Mouse (Mus musculus): ENCODE measurements at regions not wholly inside any gene's neighbourhood (a gene's known extent, or its start where the extent isn't known, plus 50 kb on each side); places are given as distances from the start of the nearest gene placed in this dataset.

- ATAC-seq (ENCODE audit: insufficient number of reproducible peaks, insufficient read depth, low FRiP score, low TSS enrichment) = no peak
- 63% methylated on average over 11 of the region's 11 CpGs for WGBS
Measured at GRCm38 (mm10) chr8:26501814-26502572, 382.7 kb downstream of the Gm45692 start.

GRCm38 (mm10) chr8:26502772-26503171 lies 383.4 kb downstream of the Gm45692 start:
- 34% methylated on average over 4 of the region's 4 CpGs for WGBS
- peaks cover 13% of the 10 kb centered on the region; the same call in 1 of the 2 replicates for H3K4me1 ChIP-seq
- H3K27me3 ChIP-seq = no peaks in the 10 kb centered on the region
- no peak overlapping the region for H3K4me3 ChIP-seq
- no peaks in the 10 kb centered on the region for H3K9me3 ChIP-seq
- no peak for ATAC-seq (ENCODE audit: insufficient number of reproducible peaks, insufficient read depth, low FRiP score, low TSS enrichment)
- H3K36me3 ChIP-seq = no peaks in the 10 kb centered on the region
- H3K9ac ChIP-seq = no peak overlapping the region
- H3K4me2 ChIP-seq (replicated peaks) = no peak overlapping the region
- H3K27ac ChIP-seq = no peak overlapping the region

More at GRCm38 (mm10) chr8:26501814-26502572, 382.7 kb downstream of the Gm45692 start:
- no peak overlapping the region for H3K4me3 ChIP-seq
- no peak overlapping the region for H3K9ac ChIP-seq
- H3K27ac ChIP-seq = no peak overlapping the region
- H3K9me3 ChIP-seq = no peaks in the 10 kb centered on the region
- no peak overlapping the region for H3K4me2 ChIP-seq (replicated peaks)
- H3K4me1 ChIP-seq = peaks cover 13% of the 10 kb centered on the region; the same call in 1 of the 2 replicates
- no peaks in the 10 kb centered on the region for H3K36me3 ChIP-seq
- no peaks in the 10 kb centered on the region for H3K27me3 ChIP-seq

- H3K4me3 ChIP-seq = no peak overlapping the region
- H3K9ac ChIP-seq = no peak overlapping the region
- 67% methylated on average over 4 of the region's 4 CpGs for WGBS
- no peak overlapping the region for H3K27ac ChIP-seq
- no peaks in the 10 kb centered on the region for H3K9me3 ChIP-seq
- H3K27me3 ChIP-seq = no peaks in the 10 kb centered on the region
- peaks cover 13% of the 10 kb centered on the region; the same call in 1 of the 2 replicates for H3K4me1 ChIP-seq
- no peaks in the 10 kb centered on the region for H3K36me3 ChIP-seq
- no peak for ATAC-seq (ENCODE audit: insufficient number of reproducible peaks, insufficient read depth, low FRiP score, low TSS enrichment)
- no peak overlapping the region for H3K4me2 ChIP-seq (replicated peaks)
Measured at GRCm38 (mm10) chr8:26503918-26504317, 384.6 kb downstream of the Gm45692 start.

- Histone ChIP-seq H3K27ac (no peak overlapping the region), H3K4me1 (peaks cover 13% of the 10 kb centered on the region; the same call in 1 of the 2 replicates), H3K9me3 (no peaks in the 10 kb centered on the region), H3K27me3 (no peaks in the 10 kb centered on the region), H3K36me3 (no peaks in the 10 kb centered on the region), H3K4me3 (no peak overlapping the region), H3K9ac (no peak overlapping the region), H3K4me2 (replicated peaks) (no peak overlapping the region)
- WGBS = 75% methylated on average over 16 of the region's 16 CpGs
- no peak for ATAC-seq (ENCODE audit: insufficient number of reproducible peaks, insufficient read depth, low FRiP score, low TSS enrichment)
Measured at GRCm38 (mm10) chr8:26504319-26505035, 385.1 kb downstream of the Gm45692 start.

- no peak overlapping the region for H3K9ac ChIP-seq
- no peaks in the 10 kb centered on the region for H3K9me3 ChIP-seq
- no peak overlapping the region for H3K27ac ChIP-seq
- peaks cover 8% of the 10 kb centered on the region; the same call in 1 of the 2 replicates for H3K4me1 ChIP-seq
- WGBS = 67% methylated on average over 12 of the region's 12 CpGs
- no peak overlapping the region for H3K4me2 ChIP-seq (replicated peaks)
- no peaks in the 10 kb centered on the region for H3K36me3 ChIP-seq
- 0 out of 2 replicates have a peak, but pooled peaks cover 3% of the 10 kb centered on the region for H3K27me3 ChIP-seq
- ATAC-seq (ENCODE audit: insufficient number of reproducible peaks, insufficient read depth, low FRiP score, low TSS enrichment) = no peak
- H3K4me3 ChIP-seq = no peak overlapping the region
Measured at GRCm38 (mm10) chr8:26507611-26508070, 388.3 kb downstream of the Gm45692 start.

- Histone ChIP-seq H3K4me2 (replicated peaks) (no peak overlapping the region), H3K4me1 (no peaks in the 10 kb centered on the region), H3K27me3 (0 out of 2 replicates have a peak, but pooled peaks cover 3% of the 10 kb centered on the region), H3K4me3 (no peak overlapping the region), H3K27ac (no peak overlapping the region), H3K36me3 (no peaks in the 10 kb centered on the region), H3K9me3 (no peaks in the 10 kb centered on the region), H3K9ac (no peak overlapping the region)
- 69% methylated on average over 3 of the region's 3 CpGs for WGBS
- no peak for ATAC-seq (ENCODE audit: insufficient number of reproducible peaks, insufficient read depth, low FRiP score, low TSS enrichment)
Measured at GRCm38 (mm10) chr8:26509254-26509653, 389.9 kb downstream of the Gm45692 start.

GRCm38 (mm10) chr8:26513001-26513400 lies 393.7 kb downstream of the Gm45692 start:
- 0 out of 2 replicates have a peak, but pooled peaks cover 3% of the 10 kb centered on the region for H3K27me3 ChIP-seq
- no peak overlapping the region for H3K4me3 ChIP-seq
- no peak overlapping the region for H3K9ac ChIP-seq
- H3K27ac ChIP-seq = no peak overlapping the region
- WGBS = 81% methylated on average over 7 of the region's 7 CpGs
- H3K9me3 ChIP-seq = no peaks in the 10 kb centered on the region
- H3K36me3 ChIP-seq = no peaks in the 10 kb centered on the region
- H3K4me1 ChIP-seq = no peaks in the 10 kb centered on the region
- no peak for ATAC-seq (ENCODE audit: insufficient number of reproducible peaks, insufficient read depth, low FRiP score, low TSS enrichment)
- no peak overlapping the region for H3K4me2 ChIP-seq (replicated peaks)

- Histone ChIP-seq H3K27me3 (no peaks in the 10 kb centered on the region), H3K36me3 (no peaks in the 10 kb centered on the region), H3K27ac (no peak overlapping the region), H3K9ac (no peak overlapping the region), H3K9me3 (no peaks in the 10 kb centered on the region), H3K4me2 (replicated peaks) (no peak overlapping the region), H3K4me3 (no peak overlapping the region), H3K4me1 (no peaks in the 10 kb centered on the region; the same call in 1 of the 2 replicates)
- no peak for ATAC-seq (ENCODE audit: insufficient number of reproducible peaks, insufficient read depth, low FRiP score, low TSS enrichment)
- 92% methylated on average over 2 of the region's 2 CpGs for WGBS
Measured at GRCm38 (mm10) chr8:26524237-26524636, 404.9 kb downstream of the Gm45692 start.

- Histone ChIP-seq H3K4me3 (no peak overlapping the region), H3K36me3 (no peaks in the 10 kb centered on the region), H3K27me3 (no peaks in the 10 kb centered on the region), H3K4me1 (no peaks in the 10 kb centered on the region; the same call in 1 of the 2 replicates), H3K9ac (no peak overlapping the region), H3K27ac (no peak overlapping the region), H3K9me3 (no peaks in the 10 kb centered on the region), H3K4me2 (replicated peaks) (no peak overlapping the region)
- no peak for ATAC-seq (ENCODE audit: insufficient number of reproducible peaks, insufficient read depth, low FRiP score, low TSS enrichment)
- 27% methylated on average over 10 of the region's 10 CpGs for WGBS
Measured at GRCm38 (mm10) chr8:26526474-26527185, 407.3 kb downstream of the Gm45692 start.

- no peaks in the 10 kb centered on the region for H3K36me3 ChIP-seq
- 34% methylated on average over 5 of the region's 5 CpGs for WGBS
- ATAC-seq (ENCODE audit: insufficient number of reproducible peaks, insufficient read depth, low FRiP score, low TSS enrichment) = no peak
- no peaks in the 10 kb centered on the region for H3K27me3 ChIP-seq
- no peak overlapping the region for H3K27ac ChIP-seq
- H3K9ac ChIP-seq = no peak overlapping the region
- no peaks in the 10 kb centered on the region; the same call in 1 of the 2 replicates for H3K4me1 ChIP-seq
- no peak overlapping the region for H3K4me2 ChIP-seq (replicated peaks)
- H3K9me3 ChIP-seq = no peaks in the 10 kb centered on the region
- H3K4me3 ChIP-seq = no peak overlapping the region
Measured at GRCm38 (mm10) chr8:26527186-26527580, 407.8 kb downstream of the Gm45692 start.

GRCm38 (mm10) chr8:26529921-26530320 lies 410.6 kb downstream of the Gm45692 start:
- 88% methylated on average over 8 of the region's 8 CpGs for WGBS
- Histone ChIP-seq H3K9me3 (no peaks in the 10 kb centered on the region), H3K9ac (no peak overlapping the region), H3K27me3 (no peaks in the 10 kb centered on the region), H3K4me1 (no peaks in the 10 kb centered on the region; the same call in 1 of the 2 replicates), H3K4me2 (replicated peaks) (no peak overlapping the region), H3K36me3 (no peaks in the 10 kb centered on the region), H3K4me3 (no peak overlapping the region), H3K27ac (no peak overlapping the region)
- ATAC-seq (ENCODE audit: insufficient number of reproducible peaks, insufficient read depth, low FRiP score, low TSS enrichment) = no peak

Measured in embryonic facial prominence, embryonic 12.5 days (tissue).